Mouse (Mus musculus): ENCODE measurements at regions not wholly inside any gene's neighbourhood (a gene's known extent, or its start where the extent isn't known, plus 50 kb on each side); places are given as distances from the start of the nearest gene placed in this dataset.

DNA sequence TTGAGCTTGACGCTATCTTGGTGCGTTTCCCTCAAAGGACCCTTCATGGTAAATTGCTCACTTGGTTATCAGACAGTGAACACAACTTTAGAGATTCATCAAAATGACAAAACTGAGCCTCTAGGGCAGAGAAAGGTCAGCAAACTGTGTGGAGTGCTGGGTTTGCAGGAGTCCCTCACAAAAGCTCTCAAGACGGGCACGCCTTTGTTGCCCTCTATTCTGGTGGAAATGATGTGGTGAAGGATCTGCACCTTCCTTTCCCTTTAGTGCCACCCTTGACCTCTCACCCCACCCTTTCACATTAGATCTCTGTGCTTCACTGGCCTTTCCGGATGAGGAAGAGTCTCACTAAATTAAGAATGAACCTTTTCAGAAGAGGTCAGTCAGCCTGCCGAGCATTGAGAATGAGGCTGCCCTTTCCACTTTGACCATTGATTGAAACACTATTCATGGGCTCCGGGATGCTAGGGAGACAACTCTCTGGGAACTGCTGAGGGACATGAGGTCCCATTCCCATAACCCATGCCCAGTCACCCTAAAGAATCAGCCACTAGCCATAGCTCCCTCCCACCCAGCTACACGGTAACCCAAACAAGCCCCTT, 182.9 kb upstream of the Sfrp2 start:
- TF ChIP-seq POLR2A (IDR thresholded peaks at IDR 0.05; ENCODE audit: borderline replicate concordance, extremely low read depth, low read depth, low read length) = no peak
- no peak for TF ChIP-seq CTCF (IDR thresholded peaks at IDR 0.05; ENCODE audit: insufficient read depth, low read length)
